Mouse (Mus musculus): ENCODE data around the gene Shc4.

Shc4 gene

GRCm38 (mm10) chr2:125628487-125628886 lies 95.5 kb downstream of the Shc4 start:
- DNase-seq: no peak

GRCm38 (mm10) chr2:125626536-125626935 lies 97.4 kb downstream of the Shc4 start:
- no peak for DNase-seq

- DNase-seq: peak; percentile 98
These were observed 99.1 kb downstream of the Shc4 start, which contains the start of gene Cep152 for GRCm38 (mm10) chr2:125624837-125625351. Gene Cep152 (minus strand): TSS chr2:125625113.

GRCm38 (mm10) chr2:125624127-125624685 lies 99.7 kb downstream of the Shc4 start:
- DNase-seq: no peak

GRCm38 (mm10) chr2:125623211-125623610 lies 100.7 kb downstream of the Shc4 start:
- DNase-seq: no peak

GRCm38 (mm10) chr2:125620213-125620907 lies 103.6 kb downstream of the Shc4 start:
- no peak for DNase-seq

- no peak for DNase-seq
These were observed 108.0 kb downstream of the Shc4 start for GRCm38 (mm10) chr2:125615858-125616424.

- DNase-seq: no peak
These were observed 108.5 kb downstream of the Shc4 start for GRCm38 (mm10) chr2:125615440-125615839.

GRCm38 (mm10) chr2:125606220-125606845 lies 117.6 kb downstream of the Shc4 start:
- no peak for DNase-seq

- DNase-seq: no peak
These were observed 119.3 kb downstream of the Shc4 start for GRCm38 (mm10) chr2:125604646-125605045.

- DNase-seq: no peak
These were observed 121.0 kb downstream of the Shc4 start for GRCm38 (mm10) chr2:125602970-125603369.

- DNase-seq: no peak
These were observed 125.0 kb downstream of the Shc4 start for GRCm38 (mm10) chr2:125598958-125599357.

GRCm38 (mm10) chr2:125598251-125598650 lies 125.7 kb downstream of the Shc4 start:
- no peak for DNase-seq

GRCm38 (mm10) chr2:125594786-125595185 lies 129.2 kb downstream of the Shc4 start:
- DNase-seq: no peak

GRCm38 (mm10) chr2:125594072-125594471 lies 129.9 kb downstream of the Shc4 start:
- DNase-seq: no peak

GRCm38 (mm10) chr2:125591895-125592294 lies 132.1 kb downstream of the Shc4 start:
- no peak for DNase-seq

- DNase-seq: no peak
These were observed 134.7 kb downstream of the Shc4 start for GRCm38 (mm10) chr2:125589287-125589686.

- no peak for DNase-seq
These were observed 142.9 kb downstream of the Shc4 start for GRCm38 (mm10) chr2:125581081-125581480.

GRCm38 (mm10) chr2:125577670-125578069 lies 146.3 kb downstream of the Shc4 start:
- DNase-seq: no peak
